In the genomic region with DNA sequence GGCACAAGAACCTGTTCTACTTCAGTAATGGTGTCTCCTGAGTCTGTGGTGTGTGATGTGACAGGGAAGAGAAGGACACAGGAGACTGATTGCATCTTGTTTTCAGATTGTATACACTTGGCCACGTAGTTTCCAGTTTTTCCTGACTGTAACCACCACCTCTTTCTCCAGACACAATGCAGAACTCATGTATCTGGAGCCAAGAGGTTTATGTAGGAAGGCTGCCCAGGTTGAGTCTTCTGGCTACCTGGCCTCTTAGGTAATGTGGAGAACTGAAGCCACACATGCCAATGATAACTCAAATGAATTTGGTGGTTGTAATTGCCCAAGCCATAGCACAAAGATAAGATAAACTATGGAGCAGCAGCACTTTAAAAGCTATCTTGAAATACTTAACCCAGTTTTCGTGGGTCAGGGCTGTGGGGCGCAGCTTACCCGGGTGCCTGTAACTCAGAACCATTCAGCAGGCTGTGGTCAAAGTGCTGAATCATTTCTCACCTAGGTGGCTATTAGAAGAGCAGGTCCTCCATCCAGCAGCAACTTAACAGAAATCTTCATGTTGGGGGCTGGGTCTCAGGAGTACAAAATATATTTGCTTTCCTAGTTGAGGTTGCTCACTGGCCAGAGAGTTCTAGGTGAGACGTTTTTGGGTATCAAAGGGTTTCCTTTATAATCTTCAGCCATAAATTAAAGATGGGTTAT, we compare ENCODE assay signal across 15 mouse cellular contexts. TPM values are rescaled to one million over a fixed set of nuclear protein-coding genes. Genes with fewer than 3 reads are reported as not detected.
A peak's percentile ranks its signal among the peaks of the same experiment; 100 is the strongest.
DNase-seq lines count a peak whose midpoint lies in the region; ATAC-seq and TF ChIP-seq lines count a peak whose summit lies in the region.
"Had no signal": no experiment of that assay in that cellular context is flagged by ENCODE, and none has a peak within 500 bp of the region (broad histone marks: within the 10 kb centered on the region; RNA-seq: fewer than 3 reads in every experiment).

No protein-coding gene starts in this region.

- intact Hi-C loops in heart, postnatal 36 days (cut with DNase I), result no loop called here

- H3K9me3 ChIP-seq in kidney, embryonic 15.5 days (replicated peaks), result no peaks in the 10 kb centered on the region
- no peaks in the 10 kb centered on the region for H3K9me3 ChIP-seq in midbrain, postnatal 0 days (ENCODE audit: low read length)
- H3K9me3 ChIP-seq in midbrain, embryonic 11.5 days (ENCODE audit: control insufficient read depth, low read length), result no peaks in the 10 kb centered on the region
- no peaks in the 10 kb centered on the region for H3K9me3 ChIP-seq in neural tube, embryonic 15.5 days (replicated peaks)
- H3K9me3 ChIP-seq: embryonic facial prominence, embryonic 12.5 days; limb, embryonic 10.5 days had no signal

- H3K4me3 ChIP-seq in kidney, embryonic 15.5 days (replicated peaks), result no peak overlapping the region
- no peak overlapping the region for H3K4me3 ChIP-seq in midbrain, postnatal 0 days (ENCODE audit: low read depth, low read length)
- no peak overlapping the region for H3K4me3 ChIP-seq in midbrain, embryonic 11.5 days (ENCODE audit: low read depth, low read length)
- H3K4me3 ChIP-seq in neural tube, embryonic 15.5 days (replicated peaks), result no peak overlapping the region
- H3K4me3 ChIP-seq: embryonic facial prominence, embryonic 12.5 days; limb, embryonic 10.5 days had no signal

- no peak overlapping the region for H3K4me2 ChIP-seq in kidney, embryonic 15.5 days
- no peak overlapping the region for H3K4me2 ChIP-seq in midbrain, postnatal 0 days (ENCODE audit: low read depth, low read length, poor library complexity, severe bottlenecking)
- no peak overlapping the region for H3K4me2 ChIP-seq in midbrain, embryonic 11.5 days
- H3K4me2 ChIP-seq in neural tube, embryonic 15.5 days, result no peak overlapping the region
- H3K4me2 ChIP-seq: embryonic facial prominence, embryonic 12.5 days had no signal

- 74% methylated on average over 5 of the region's 5 CpGs for WGBS in kidney, embryonic 15.5 days
- 86% methylated on average over 5 of the region's 5 CpGs for WGBS in midbrain, postnatal 0 days
- WGBS in midbrain, embryonic 11.5 days, result 89% methylated on average over 5 of the region's 5 CpGs
- 78% methylated on average over 5 of the region's 5 CpGs for WGBS in neural tube, embryonic 15.5 days

- peak; percentile 86 for DNase-seq in heart, adult 11 months
- DNase-seq in heart, postnatal 36 days, result no peak
- DNase-seq in kidney, adult 8-10 months, result no peak
- no peak for DNase-seq in midbrain, postnatal 0 days (ENCODE audit: low spot score)
- DNase-seq in midbrain, embryonic 11.5 days (ENCODE audit: low spot score, missing footprints), result no peak
- DNase-seq in ovary, adult 18-20 months (ENCODE audit: low spot score), result no peak
- DNase-seq: B cell, adult 2 months; cerebellum, postnatal 25 days; gastrocnemius, postnatal 36 days; heart, postnatal 4 days; lung, postnatal 36 days had no signal

- TF ChIP-seq CTCF in midbrain, postnatal 0 days (IDR thresholded peaks at IDR 0.05), result no peak

- H3K4me1 ChIP-seq in kidney, embryonic 15.5 days, result peaks cover 80% of the 10 kb centered on the region
- peaks cover 3% of the 10 kb centered on the region; the same call in 1 of the 2 replicates for H3K4me1 ChIP-seq in midbrain, postnatal 0 days (ENCODE audit: insufficient read depth, low read length)
- peaks cover 45% of the 10 kb centered on the region for H3K4me1 ChIP-seq in midbrain, embryonic 11.5 days (ENCODE audit: control insufficient read depth, insufficient read depth, low read length)
- peaks cover 72% of the 10 kb centered on the region for H3K4me1 ChIP-seq in neural tube, embryonic 15.5 days

- peak overlapping the region; percentile 54; the same call in 1 of the 2 replicates for H3K27ac ChIP-seq in kidney, embryonic 15.5 days
- 0 out of 2 replicates have a peak overlapping the region, but pooled peaks have one; percentile 6 for H3K27ac ChIP-seq in midbrain, postnatal 0 days (ENCODE audit: low read depth, low read length)
- H3K27ac ChIP-seq in midbrain, embryonic 11.5 days (ENCODE audit: low read depth, low read length), result no peak overlapping the region; the same call in 1 of the 2 replicates
- peak overlapping the region; percentile 74 for H3K27ac ChIP-seq in neural tube, embryonic 15.5 days (replicated peaks)
- H3K27ac ChIP-seq: limb, embryonic 10.5 days had no signal

- no peaks in the 10 kb centered on the region for H3K27me3 ChIP-seq in kidney, embryonic 15.5 days
- no peaks in the 10 kb centered on the region for H3K27me3 ChIP-seq in midbrain, postnatal 0 days (ENCODE audit: insufficient read depth, low read length)
- H3K27me3 ChIP-seq in midbrain, embryonic 11.5 days (ENCODE audit: control insufficient read depth, insufficient read depth, low read length), result no peaks in the 10 kb centered on the region
- H3K27me3 ChIP-seq in neural tube, embryonic 15.5 days (replicated peaks), result no peaks in the 10 kb centered on the region
- H3K27me3 ChIP-seq: embryonic facial prominence, embryonic 12.5 days had no signal

- H3K9ac ChIP-seq in kidney, embryonic 15.5 days, result no peak overlapping the region
- H3K9ac ChIP-seq in midbrain, postnatal 0 days (replicated peaks; ENCODE audit: low read length, poor library complexity, severe bottlenecking), result no peak overlapping the region
- no peak overlapping the region for H3K9ac ChIP-seq in midbrain, embryonic 11.5 days (ENCODE audit: low read length)
- no peak overlapping the region for H3K9ac ChIP-seq in neural tube, embryonic 15.5 days (replicated peaks)
- H3K9ac ChIP-seq: embryonic facial prominence, embryonic 12.5 days had no signal

- ATAC-seq in kidney, embryonic 15.5 days (replicated peaks; ENCODE audit: low FRiP score), result no peak
- no peak for ATAC-seq in midbrain, postnatal 0 days (ENCODE audit: low FRiP score)
- ATAC-seq in midbrain, embryonic 11.5 days (ENCODE audit: low FRiP score), result no peak
- no peak for ATAC-seq in neural tube, embryonic 15.5 days (ENCODE audit: low FRiP score)

- H3K36me3 ChIP-seq in kidney, embryonic 15.5 days, result peaks cover 19% of the 10 kb centered on the region
- H3K36me3 ChIP-seq in midbrain, postnatal 0 days (ENCODE audit: insufficient read depth, low read length), result peaks cover 5% of the 10 kb centered on the region; the same call in 1 of the 2 replicates
- H3K36me3 ChIP-seq in midbrain, embryonic 11.5 days (ENCODE audit: control insufficient read depth, insufficient read depth, low read length), result no peaks in the 10 kb centered on the region
- peaks cover 13% of the 10 kb centered on the region; the same call in 1 of the 2 replicates for H3K36me3 ChIP-seq in neural tube, embryonic 15.5 days

RNA-seq across cellular contexts. Expression of a gene that starts 21.8 kb away (rescaled TPM):
- total RNA-seq in heart, postnatal 36 days (2021), result 10 to 100 TPM; 50.1 to 51.5 TPM
- 87.5 and 91.5 TPM in 2 replicates for polyA plus RNA-seq in kidney, embryonic 15.5 days (2015; fragmentation: Nextera tagmentation; extraction: Ambion mirVana)
- 49.3 and 66.4 TPM in 2 replicates for total RNA-seq in midbrain, postnatal 0 days (2014; rRNA removed)
- 132 and 144 TPM in 2 replicates for polyA plus RNA-seq in midbrain, postnatal 0 days (2015; fragmentation: Nextera tagmentation; extraction: Ambion mirVana)
- polyA plus RNA-seq in midbrain, embryonic 11.5 days (2014; fragmentation: Nextera tagmentation; extraction: Ambion mirVana), result 110 and 115 TPM in 2 replicates
- 137 and 147 TPM in 2 replicates for polyA plus RNA-seq in neural tube, embryonic 15.5 days (2015; fragmentation: Nextera tagmentation; extraction: Ambion mirVana)
